Mouse (Mus musculus): ENCODE measurements around the gene Fcgr1. TPM values are rescaled to one million over a fixed set of nuclear protein-coding genes. Genes with fewer than 3 reads are reported as not detected.
"Not testable (repeated sequence)": the region's sequence is repeated elsewhere in the genome, so short reads cannot be mapped to it uniquely, and the experiment has no call there.

Gene Fcgr1
- polyA plus RNA-seq, 1 experiment from 2014 or later: 2.5 TPM

- ATAC-seq (replicated peaks; ENCODE audit: extremely low read depth, insufficient read depth, low FRiP score): peak; percentile 76
- H3K4me1 ChIP-seq (ENCODE audit: control insufficient read depth, insufficient read depth, low read length): peaks cover 22% of the 10 kb centered on the region
- H3K9ac ChIP-seq (ENCODE audit: low read length): peak within 1 kb of the TSS; percentile 71
- H3K36me3 ChIP-seq (ENCODE audit: control insufficient read depth, insufficient read depth); H3K27me3 ChIP-seq (ENCODE audit: control insufficient read depth, insufficient read depth, low read length); H3K9me3 ChIP-seq (replicated peaks; ENCODE audit: control insufficient read depth, low read length): not testable (repeated sequence)
- peak within 1 kb of the TSS; percentile 87 for H3K27ac ChIP-seq (ENCODE audit: low read length)
- peak within 1 kb of the TSS; percentile 57 for H3K4me2 ChIP-seq (ENCODE audit: low read depth, low read length)
- H3K4me3 ChIP-seq (ENCODE audit: low read length): peak within 1 kb of the TSS; percentile 40
- WGBS: 4% methylated on average over 31 of the region's 85 CpGs
These were observed 53.6 kb downstream of the Fcgr1 start, which contains the start of gene Hist2h2aa2 for GRCm38 (mm10) chr3:96239949-96240798. Gene Hist2h2aa2, minus strand, starts transcription at chr3:96240276.

- peaks cover 17% of the 10 kb centered on the region for H3K4me1 ChIP-seq (ENCODE audit: control insufficient read depth, insufficient read depth, low read length)
- H3K9ac ChIP-seq (ENCODE audit: low read length): peak within 1 kb of the TSS; percentile 71
- H3K9me3 ChIP-seq (replicated peaks; ENCODE audit: control insufficient read depth, low read length); H3K36me3 ChIP-seq (ENCODE audit: control insufficient read depth, insufficient read depth); H3K27me3 ChIP-seq (ENCODE audit: control insufficient read depth, insufficient read depth, low read length): not testable (repeated sequence)
- H3K4me3 ChIP-seq (ENCODE audit: low read length): peak within 1 kb of the TSS; percentile 56
- 0% methylated on average over 10 of the region's 68 CpGs for WGBS
- peak within 1 kb of the TSS; percentile 64 for H3K4me2 ChIP-seq (ENCODE audit: low read depth, low read length)
- peak; percentile 90 for ATAC-seq (replicated peaks; ENCODE audit: extremely low read depth, insufficient read depth, low FRiP score)
- peak within 1 kb of the TSS; percentile 77 for H3K27ac ChIP-seq (ENCODE audit: low read length)
These were observed 54.6 kb downstream of the Fcgr1 start, which contains the start of gene Hist2h3c2 for GRCm38 (mm10) chr3:96238954-96239793. Gene Hist2h3c2, minus strand, starts transcription at chr3:96239127.

- Histone ChIP-seq H3K9ac (ENCODE audit: low read length) (peak overlapping the region; percentile 71), H3K4me1 (ENCODE audit: control insufficient read depth, insufficient read depth, low read length) (peaks cover 10% of the 10 kb centered on the region), H3K4me3 (ENCODE audit: low read length) (peak overlapping the region; percentile 56), H3K4me2 (ENCODE audit: low read depth, low read length) (peak overlapping the region; percentile 64), H3K27ac (ENCODE audit: low read length) (peak overlapping the region; percentile 63), H3K9me3 (replicated peaks; ENCODE audit: control insufficient read depth, low read length) (no peaks in the 10 kb centered on the region), H3K36me3 (ENCODE audit: control insufficient read depth, insufficient read depth) (no peaks in the 10 kb centered on the region), H3K27me3 (ENCODE audit: control insufficient read depth, insufficient read depth, low read length) (no peaks in the 10 kb centered on the region)
- under 1% methylated on average over 12 of the region's 12 CpGs for WGBS
- ATAC-seq (replicated peaks; ENCODE audit: extremely low read depth, insufficient read depth, low FRiP score): no peak
These were observed 55.8 kb downstream of the Fcgr1 start for GRCm38 (mm10) chr3:96237904-96238511.

GRCm38 (mm10) chr3:96237335-96237903 is 56.4 kb downstream of the Fcgr1 start:
- H3K9me3 ChIP-seq (replicated peaks; ENCODE audit: control insufficient read depth, low read length): no peaks in the 10 kb centered on the region
- no peak for ATAC-seq (replicated peaks; ENCODE audit: extremely low read depth, insufficient read depth, low FRiP score)
- no peaks in the 10 kb centered on the region for H3K36me3 ChIP-seq (ENCODE audit: control insufficient read depth, insufficient read depth)
- peak overlapping the region; percentile 64 for H3K4me2 ChIP-seq (ENCODE audit: low read depth, low read length)
- 28% methylated on average over 7 of the region's 7 CpGs for WGBS
- peak overlapping the region; percentile 56 for H3K4me3 ChIP-seq (ENCODE audit: low read length)
- H3K9ac ChIP-seq (ENCODE audit: low read length): peak overlapping the region; percentile 71
- peaks cover 10% of the 10 kb centered on the region for H3K4me1 ChIP-seq (ENCODE audit: control insufficient read depth, insufficient read depth, low read length)
- no peaks in the 10 kb centered on the region for H3K27me3 ChIP-seq (ENCODE audit: control insufficient read depth, insufficient read depth, low read length)
- H3K27ac ChIP-seq (ENCODE audit: low read length): peak overlapping the region; percentile 25; the same call in 1 of the 2 replicates

- Histone ChIP-seq H3K9ac (ENCODE audit: low read length) (peak overlapping the region; percentile 71), H3K36me3 (ENCODE audit: control insufficient read depth, insufficient read depth) (no peaks in the 10 kb centered on the region), H3K4me2 (ENCODE audit: low read depth, low read length) (peak overlapping the region; percentile 64), H3K27ac (ENCODE audit: low read length) (no peak overlapping the region), H3K4me3 (ENCODE audit: low read length) (peak overlapping the region; percentile 56), H3K9me3 (replicated peaks; ENCODE audit: control insufficient read depth, low read length) (no peaks in the 10 kb centered on the region), H3K27me3 (ENCODE audit: control insufficient read depth, insufficient read depth, low read length) (no peaks in the 10 kb centered on the region), H3K4me1 (ENCODE audit: control insufficient read depth, insufficient read depth, low read length) (peaks cover 10% of the 10 kb centered on the region)
- no peak for ATAC-seq (replicated peaks; ENCODE audit: extremely low read depth, insufficient read depth, low FRiP score)
- 78% methylated on average over 4 of the region's 4 CpGs for WGBS
These were observed 56.9 kb downstream of the Fcgr1 start for GRCm38 (mm10) chr3:96236834-96237334.

GRCm38 (mm10) chr3:96235836-96236235 is 57.9 kb downstream of the Fcgr1 start:
- H3K27me3 ChIP-seq (ENCODE audit: control insufficient read depth, insufficient read depth, low read length): no peaks in the 10 kb centered on the region
- WGBS: 47% methylated on average over 3 of the region's 3 CpGs
- H3K4me3 ChIP-seq (ENCODE audit: low read length): no peak overlapping the region
- H3K36me3 ChIP-seq (ENCODE audit: control insufficient read depth, insufficient read depth): no peaks in the 10 kb centered on the region
- ATAC-seq (replicated peaks; ENCODE audit: extremely low read depth, insufficient read depth, low FRiP score): no peak
- H3K27ac ChIP-seq (ENCODE audit: low read length): no peak overlapping the region
- no peak overlapping the region for H3K4me2 ChIP-seq (ENCODE audit: low read depth, low read length)
- H3K4me1 ChIP-seq (ENCODE audit: control insufficient read depth, insufficient read depth, low read length): peaks cover 9% of the 10 kb centered on the region
- no peak overlapping the region for H3K9ac ChIP-seq (ENCODE audit: low read length)
- H3K9me3 ChIP-seq (replicated peaks; ENCODE audit: control insufficient read depth, low read length): no peaks in the 10 kb centered on the region

GRCm38 (mm10) chr3:96234914-96235313 is 58.9 kb downstream of the Fcgr1 start:
- Histone ChIP-seq H3K4me3 (ENCODE audit: low read length) (no peak overlapping the region), H3K9ac (ENCODE audit: low read length) (no peak overlapping the region), H3K4me1 (ENCODE audit: control insufficient read depth, insufficient read depth, low read length) (peaks cover 7% of the 10 kb centered on the region), H3K36me3 (ENCODE audit: control insufficient read depth, insufficient read depth) (no peaks in the 10 kb centered on the region), H3K27me3 (ENCODE audit: control insufficient read depth, insufficient read depth, low read length) (no peaks in the 10 kb centered on the region), H3K27ac (ENCODE audit: low read length) (no peak overlapping the region), H3K9me3 (replicated peaks; ENCODE audit: control insufficient read depth, low read length) (no peaks in the 10 kb centered on the region), H3K4me2 (ENCODE audit: low read depth, low read length) (no peak overlapping the region)
- ATAC-seq (replicated peaks; ENCODE audit: extremely low read depth, insufficient read depth, low FRiP score): no peak
- WGBS: 89% methylated on average over 2 of the region's 2 CpGs
